Mouse (Mus musculus) G1E (cell line): ENCODE measurements around the gene Gm20431.

Source experiments
- CTCF ChIP-seq: IDR thresholded peaks from 2 replicates; pipeline ENCODE4 v1.5.1; 2012; ENCODE audit warnings: low read depth, low read length, inconsistent platforms, mixed read lengths
- GATA1 ChIP-seq: IDR thresholded peaks from 2 replicates; pipeline ENCODE4 v1.6.1; 2012; ENCODE audit warnings: borderline replicate concordance, low read length, inconsistent platforms, mixed read lengths
- GATA2 ChIP-seq: IDR thresholded peaks from 2 replicates; pipeline ENCODE4 v1.6.1; 2012; ENCODE audit warnings: low read depth, low read length, inconsistent platforms, borderline replicate concordance
- POLR2AphosphoS5 ChIP-seq: IDR thresholded peaks from 2 replicates; pipeline ENCODE4 v1.6.1; 2012; ENCODE audit warnings: low read depth, low read length, inconsistent platforms; ENCODE audit not compliant: insufficient replicate concordance
- TAL1 ChIP-seq: conservative IDR thresholded peaks from 2 replicates; pipeline ENCODE4 v1.6.1; 2012; ENCODE audit warnings: low read depth, low read length, inconsistent platforms, mixed read lengths

DNA sequence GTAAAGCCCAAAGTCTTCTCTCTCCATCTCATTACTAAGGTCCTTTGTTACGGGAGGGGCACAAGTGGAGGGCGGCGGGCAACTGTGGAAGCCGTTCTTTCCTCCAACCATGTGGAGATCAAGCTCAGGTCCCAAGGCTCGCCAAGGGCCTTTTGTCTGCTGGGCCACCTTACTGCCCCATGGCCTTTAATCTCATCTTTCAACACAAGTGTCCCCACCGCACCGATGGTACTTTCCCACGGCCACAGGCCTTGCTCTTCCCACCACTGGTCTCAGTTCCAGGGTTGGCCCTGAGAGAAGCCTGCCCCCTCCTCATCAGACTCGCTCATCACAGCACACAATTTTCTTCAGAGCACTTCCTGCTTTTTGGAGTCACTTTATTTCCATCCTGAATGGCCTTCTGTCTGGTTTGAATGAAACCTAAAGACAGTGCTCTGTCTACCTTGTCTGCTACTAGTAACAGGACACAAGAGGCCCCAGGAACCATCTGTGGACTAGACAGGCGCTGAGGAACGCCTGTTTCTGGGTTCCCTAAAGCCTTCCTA, 31.6 kb downstream of the Gm20431 start:
- no peak for TF ChIP-seq CTCF
- TF ChIP-seq GATA1: no peak
- TF ChIP-seq TAL1: no peak
- no peak for TF ChIP-seq POLR2AphosphoS5
- no peak for TF ChIP-seq GATA2
